Mouse (Mus musculus) forebrain, embryonic 11.5 days (tissue): Measurements from ENCODE around the gene Btg2. TPM values are rescaled to one million over a fixed set of nuclear protein-coding genes. Genes with fewer than 3 reads are reported as not detected.

Source experiments
- ATAC-seq: fragments of 200-750 bp; cut with Nextera tagmentation; replicated peaks from 2 replicates; pipeline ENCODE4 v1.8.0; 2017; ENCODE audit warnings: moderate TSS enrichment; ENCODE audit not compliant: low FRiP score
- DNase-seq: peaks from one replicate; pipeline ENCODE4 v3.0.0-alpha.2; 2017; ENCODE audit warnings: low spot score
- H3K27ac ChIP-seq: fragments of 300-500 bp; sonication (generic); 2 replicates; pipeline ENCODE4 v1.5.1; 2014; ENCODE audit warnings: low read depth, low read length
- H3K27me3 ChIP-seq: fragments of 300-500 bp; sonication (generic); 2 replicates; pipeline ENCODE4 v1.6.1; 2014; ENCODE audit warnings: mild to moderate bottlenecking, low read length, mixed read lengths; ENCODE audit not compliant: control insufficient read depth, insufficient read depth
- H3K36me3 ChIP-seq: fragments of 300-500 bp; sonication (generic); 2 replicates; pipeline ENCODE4 v1.6.1; 2014; ENCODE audit warnings: mild to moderate bottlenecking, low read length, moderate library complexity, mixed read lengths; ENCODE audit not compliant: control insufficient read depth, insufficient read depth
- H3K4me1 ChIP-seq: fragments of 300-500 bp; sonication (generic); replicated peaks from 2 replicates; pipeline ENCODE4 v1.6.1; 2014; ENCODE audit warnings: low read length, mixed read lengths; ENCODE audit not compliant: control insufficient read depth, insufficient read depth
- H3K4me2 ChIP-seq: fragments of 300-500 bp; sonication (generic); 2 replicates; pipeline ENCODE4 v1.6.1; 2014; ENCODE audit warnings: low read depth, mild to moderate bottlenecking, low read length, moderate library complexity, mixed read lengths; ENCODE audit not compliant: severe bottlenecking
- H3K4me3 ChIP-seq: fragments of 300-500 bp; sonication (generic); 2 replicates; pipeline ENCODE4 v1.5.1; 2014; ENCODE audit warnings: low read depth, low read length
- H3K9ac ChIP-seq: fragments of 300-500 bp; sonication (generic); 2 replicates; pipeline ENCODE4 v1.6.1; 2014; ENCODE audit warnings: low read length
- H3K9me3 ChIP-seq: fragments of 300-500 bp; sonication (generic); 2 replicates; pipeline ENCODE4 v1.6.1; 2016; ENCODE audit warnings: low read length, mixed read lengths; ENCODE audit not compliant: control insufficient read depth
- WGBS: fragments of 180-500 bp; shearing (Covaris S2); extraction: QIAGEN DNeasy Blood & Tissue Kit; methylation state at CpG from one replicate; pipeline ENCODE4 v1.1.7; 2014; 5-methylcytosine and 5-hydroxymethylcytosine counted together
- polyA plus RNA-seq: library from polyadenylated mRNA; unstranded; fragments of >200 nt; fragmentation: Nextera tagmentation; extraction: Ambion mirVana; gene quantifications from 2 replicates; pipeline ENCODE4 v1.2.1, GENCODE M21; 2014

Gene Btg2
- polyA plus RNA-seq, 1 experiment from 2014 or later, result 110 TPM

DNA sequence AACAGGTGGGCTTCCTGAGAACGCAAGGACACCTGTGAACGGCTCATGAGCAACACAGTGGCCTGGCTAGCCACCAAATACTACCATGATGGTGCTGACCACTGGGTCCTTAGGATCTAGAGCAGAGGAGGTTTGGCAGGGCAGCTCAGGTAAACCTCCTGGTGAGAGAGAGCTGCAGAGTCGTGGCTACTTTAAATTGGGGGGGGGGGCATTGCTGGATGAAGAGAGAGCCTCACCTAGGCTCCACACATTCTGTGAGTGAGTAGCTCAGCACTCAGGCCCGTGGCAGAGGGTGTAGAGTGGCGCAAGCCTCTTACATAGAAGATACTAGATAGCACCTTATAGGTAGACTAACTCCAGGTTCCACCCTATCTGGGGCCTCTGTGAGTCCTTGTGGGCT, 21.5 kb upstream of the Btg2 start:
- 90% methylated on average over 5 of the region's 5 CpGs for WGBS
- Histone ChIP-seq H3K4me3 (no peak overlapping the region), H3K27ac (no peak overlapping the region)

DNA sequence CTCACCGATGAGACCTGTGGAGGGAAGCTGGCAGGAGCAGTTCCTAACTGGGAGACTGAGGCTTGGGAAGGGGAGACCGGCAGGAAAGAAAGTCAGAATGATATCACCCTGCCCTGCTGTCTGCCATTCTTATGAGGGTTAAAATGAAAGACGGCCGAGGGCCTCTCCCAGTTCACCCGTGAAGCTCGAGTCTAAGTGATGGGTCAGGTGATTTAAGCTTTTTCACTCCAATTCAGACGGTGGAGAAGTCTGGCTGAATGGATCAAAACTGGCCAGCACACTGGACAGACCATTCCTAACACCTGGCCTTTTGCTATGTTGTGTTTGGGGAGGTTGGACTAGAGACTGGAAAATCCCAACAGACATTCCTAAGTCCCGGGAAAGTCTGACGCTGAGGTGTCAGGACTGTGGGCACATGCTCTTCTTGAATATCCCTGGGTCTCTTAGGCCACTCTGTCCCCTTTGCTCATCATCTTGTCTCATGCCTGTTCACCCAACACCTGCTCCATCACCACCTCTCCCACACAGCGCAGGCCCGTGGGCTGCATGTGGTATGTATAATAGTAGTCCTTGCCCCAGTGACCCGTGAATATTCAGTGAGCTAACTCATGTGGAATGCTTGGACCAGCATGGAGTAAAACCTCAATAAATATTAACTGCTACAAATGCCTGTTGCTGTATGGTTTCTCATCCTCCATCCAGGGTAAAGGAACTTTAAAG, 20.8 kb upstream of the Btg2 start:
- Histone ChIP-seq H3K27ac (peak overlapping the region; percentile 54), H3K4me2 (peak overlapping the region; percentile 78), H3K4me3 (peak overlapping the region; percentile 32), H3K4me1 (peaks cover 7% of the 10 kb centered on the region), H3K36me3 (no peaks in the 10 kb centered on the region), H3K27me3 (no peaks in the 10 kb centered on the region), H3K9me3 (no peaks in the 10 kb centered on the region), H3K9ac (peak overlapping the region; percentile 54)
- DNase-seq (no peak), ATAC-seq (no peak)
- WGBS, result 31% methylated on average over 12 of the region's 12 CpGs

More for the DNA sequence above, 21.5 kb upstream of the Btg2 start:
- Histone ChIP-seq H3K9ac (no peak overlapping the region), H3K4me1 (peaks cover 7% of the 10 kb centered on the region), H3K36me3 (no peaks in the 10 kb centered on the region), H3K4me2 (no peak overlapping the region), H3K27me3 (no peaks in the 10 kb centered on the region), H3K9me3 (no peaks in the 10 kb centered on the region)
- no peak for ATAC-seq
- no peak for DNase-seq

DNA sequence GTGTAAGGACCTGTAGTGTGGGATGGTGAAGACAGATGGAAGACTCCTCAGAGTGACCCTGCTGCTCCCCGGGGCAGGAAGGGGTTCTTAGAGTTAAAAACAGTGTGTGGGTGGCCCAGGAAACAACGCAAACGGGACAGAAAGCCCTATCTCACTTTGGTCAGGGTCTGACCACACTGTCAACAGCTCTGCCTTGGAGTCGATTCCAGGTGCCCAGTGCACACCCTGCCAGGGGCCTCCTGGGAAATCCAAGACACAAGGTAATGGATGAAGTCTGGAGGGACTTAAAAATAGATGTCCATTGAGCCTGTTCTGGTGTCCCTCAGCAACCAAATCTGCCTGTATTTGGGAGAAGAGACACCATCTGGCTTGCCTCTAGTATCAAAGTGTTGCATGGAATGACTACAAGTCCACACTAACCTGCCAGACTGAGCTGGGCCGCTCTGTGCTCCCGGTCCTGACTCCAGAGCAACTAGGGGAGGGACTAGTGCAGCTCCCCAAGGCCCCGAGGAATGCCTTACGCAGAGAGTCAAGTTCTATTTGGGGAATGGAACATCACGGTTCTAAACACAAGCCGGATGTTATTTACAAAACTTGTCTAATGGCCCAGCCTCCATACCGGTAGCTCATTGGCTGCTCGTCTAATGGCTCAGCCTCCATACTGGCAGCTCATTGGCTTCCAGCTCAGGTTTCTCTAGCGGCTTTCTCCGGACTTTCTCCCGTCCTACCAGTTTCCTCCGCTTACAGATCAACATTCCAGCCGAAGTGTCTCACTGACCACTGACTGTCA, 20.0 kb upstream of the Btg2 start:
- no peaks in the 10 kb centered on the region for H3K27me3 ChIP-seq
- WGBS, result 9% methylated on average over 17 of the region's 17 CpGs
- H3K4me3 ChIP-seq, result peak overlapping the region; percentile 32
- ATAC-seq (peak; percentile 85), DNase-seq (peak; percentile 76)
- H3K4me2 ChIP-seq, result peak overlapping the region; percentile 78
- peaks cover 10% of the 10 kb centered on the region for H3K4me1 ChIP-seq
- no peaks in the 10 kb centered on the region for H3K36me3 ChIP-seq
- peak overlapping the region; percentile 54 for H3K27ac ChIP-seq
- peak overlapping the region; percentile 54 for H3K9ac ChIP-seq
- H3K9me3 ChIP-seq, result no peaks in the 10 kb centered on the region

DNA sequence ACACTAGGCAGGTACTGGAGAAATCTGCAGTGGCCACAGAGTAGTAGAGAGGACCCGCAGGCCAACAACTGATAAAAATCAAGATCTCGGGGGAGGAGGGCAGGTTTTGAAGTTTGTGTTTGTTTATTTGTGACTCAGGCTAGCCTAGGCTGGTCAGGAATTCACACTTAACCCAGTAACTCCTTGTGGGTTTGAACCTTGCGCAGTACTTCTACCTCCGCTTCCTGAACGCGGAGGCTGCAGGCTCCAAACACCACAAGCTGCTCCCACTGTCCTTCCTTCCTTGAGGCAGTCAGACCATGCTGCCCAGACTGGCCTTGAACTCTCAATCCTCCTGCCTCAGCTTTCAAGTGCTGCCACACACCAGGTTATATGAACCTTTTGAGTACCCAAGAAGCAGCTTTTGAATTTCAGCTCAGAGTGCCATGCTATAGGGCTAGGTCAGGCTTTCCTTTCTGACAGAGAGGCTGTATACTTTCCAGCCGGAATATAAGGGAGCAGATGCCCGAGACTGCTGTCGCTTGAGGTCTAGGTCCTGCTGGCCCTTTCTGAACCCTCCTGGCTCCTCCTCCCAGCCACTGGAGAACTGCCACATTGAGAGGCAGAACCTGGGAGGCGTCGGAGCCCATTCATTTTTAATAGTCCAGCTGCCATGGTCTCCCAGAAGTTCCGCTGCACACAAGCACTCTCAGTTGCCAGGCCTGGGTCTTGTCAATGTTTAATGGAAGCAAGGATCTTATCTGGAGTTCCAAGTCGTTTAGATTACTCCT, 19.2 kb upstream of the Btg2 start:
- WGBS, result 81% methylated on average over 13 of the region's 13 CpGs
- Histone ChIP-seq H3K27me3 (no peaks in the 10 kb centered on the region), H3K4me3 (no peak overlapping the region), H3K9ac (no peak overlapping the region; the same call in 1 of the 2 replicates), H3K36me3 (no peaks in the 10 kb centered on the region), H3K27ac (no peak overlapping the region; the same call in 1 of the 2 replicates), H3K9me3 (no peaks in the 10 kb centered on the region), H3K4me2 (no peak overlapping the region), H3K4me1 (peaks cover 16% of the 10 kb centered on the region)
- ATAC-seq, result no peak
- DNase-seq, result no peak

DNA sequence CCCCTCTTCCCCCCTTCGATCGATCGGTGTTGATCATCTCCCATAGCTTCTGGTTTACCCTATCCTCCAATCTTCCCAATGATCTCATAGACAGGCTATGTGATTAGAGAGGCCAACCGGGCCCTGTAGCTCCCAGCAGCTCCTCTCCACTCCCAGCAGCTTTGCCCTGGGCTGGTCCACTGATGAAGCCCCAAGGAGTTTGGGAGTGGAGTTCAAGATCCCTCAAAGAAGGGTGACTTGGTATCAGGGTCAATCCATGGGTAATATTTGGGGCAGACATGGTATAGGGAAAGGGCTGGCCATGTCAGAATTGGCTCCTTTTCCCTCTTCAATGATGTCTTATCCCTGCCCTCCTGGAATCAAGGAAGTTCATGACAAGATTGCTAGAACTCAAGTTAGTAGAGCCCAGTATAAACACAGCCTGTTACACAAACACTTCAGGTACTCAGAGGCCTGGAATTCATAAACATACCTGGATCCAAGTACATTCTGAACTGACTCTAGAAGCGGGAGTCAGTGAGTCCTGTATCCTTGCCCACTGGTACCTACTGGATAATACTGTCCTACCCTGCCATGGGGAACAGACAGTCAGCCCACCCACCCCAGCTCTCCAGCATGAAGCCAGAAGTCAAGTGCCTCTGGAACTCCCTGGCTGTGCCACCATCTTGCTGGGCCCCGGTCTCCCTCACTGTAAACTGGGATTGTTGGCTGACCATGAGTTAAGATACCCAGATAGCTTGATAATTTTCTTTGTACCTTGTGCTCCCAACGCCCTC, 18.3 kb upstream of the Btg2 start:
- Histone ChIP-seq H3K9me3 (no peaks in the 10 kb centered on the region), H3K27me3 (no peaks in the 10 kb centered on the region), H3K27ac (peak overlapping the region; percentile 63), H3K4me1 (peaks cover 23% of the 10 kb centered on the region), H3K4me2 (no peak overlapping the region), H3K36me3 (no peaks in the 10 kb centered on the region), H3K9ac (no peak overlapping the region), H3K4me3 (no peak overlapping the region)
- no peak for ATAC-seq
- DNase-seq, result no peak
- 87% methylated on average over 7 of the region's 7 CpGs for WGBS

DNA sequence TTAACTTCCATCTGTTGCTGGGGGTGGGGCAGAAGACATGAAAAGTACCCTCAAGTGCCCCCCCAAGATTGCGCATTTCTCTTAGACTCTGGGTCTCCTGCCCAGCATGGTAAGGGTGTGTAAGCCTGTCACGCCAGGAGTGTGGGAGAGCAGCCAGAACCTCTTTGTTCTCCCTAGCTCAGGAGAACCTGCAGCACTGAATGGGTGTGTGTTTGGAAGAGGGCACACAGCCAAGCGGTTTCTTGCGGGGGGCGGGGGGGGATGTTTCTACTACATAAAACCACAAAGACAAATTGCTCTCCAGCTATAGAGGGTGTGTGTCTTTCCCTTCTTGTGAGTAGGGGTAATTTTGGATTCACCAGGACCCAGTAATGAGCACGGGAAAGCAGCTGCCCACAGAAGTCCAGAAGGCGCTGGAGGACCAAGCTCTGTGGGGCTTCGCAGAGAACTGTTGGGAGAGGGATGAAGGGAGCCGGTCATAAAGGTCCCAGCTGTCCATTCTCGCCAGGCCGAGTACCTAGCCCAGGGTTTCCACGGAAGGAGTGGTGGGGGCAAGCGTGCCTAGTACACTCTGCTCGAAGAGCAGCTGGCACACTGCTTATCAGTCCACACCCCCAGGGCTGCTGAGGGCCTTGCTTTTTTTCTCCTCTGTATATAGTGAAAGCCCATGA, 17.5 kb upstream of the Btg2 start:
- no peak overlapping the region for H3K4me3 ChIP-seq
- no peaks in the 10 kb centered on the region for H3K27me3 ChIP-seq
- H3K36me3 ChIP-seq, result no peaks in the 10 kb centered on the region
- no peak for DNase-seq
- no peak overlapping the region for H3K4me2 ChIP-seq
- peak; percentile 22; the same call in 1 of the 2 replicates for ATAC-seq
- 65% methylated on average over 14 of the region's 14 CpGs for WGBS
- no peaks in the 10 kb centered on the region for H3K9me3 ChIP-seq
- no peak overlapping the region for H3K9ac ChIP-seq
- H3K27ac ChIP-seq, result peak overlapping the region; percentile 63
- peaks cover 25% of the 10 kb centered on the region for H3K4me1 ChIP-seq

DNA sequence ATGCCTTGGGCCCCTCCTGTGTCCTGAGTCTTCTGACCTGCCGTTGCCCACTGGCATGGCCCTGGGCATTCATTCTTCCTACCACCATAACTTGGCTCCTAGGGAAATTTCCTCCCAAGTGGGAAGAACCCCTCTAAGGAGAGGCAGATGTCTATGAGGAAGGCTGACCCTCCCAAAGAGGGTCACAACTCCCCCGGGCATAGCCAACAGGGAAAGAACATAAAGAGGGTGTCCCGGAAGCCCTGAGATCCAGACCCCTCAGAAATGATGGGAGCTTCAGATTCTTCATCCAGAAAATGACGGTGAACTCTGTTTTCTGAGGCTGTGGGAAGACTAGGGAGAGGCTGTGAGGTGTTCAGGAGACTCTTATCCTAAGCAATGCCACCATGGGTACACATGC, 16.8 kb upstream of the Btg2 start:
- H3K36me3 ChIP-seq, result no peaks in the 10 kb centered on the region
- peaks cover 25% of the 10 kb centered on the region for H3K4me1 ChIP-seq
- no peak for ATAC-seq
- H3K9me3 ChIP-seq, result no peaks in the 10 kb centered on the region
- WGBS, result 88% methylated on average over 4 of the region's 4 CpGs
- H3K4me3 ChIP-seq, result no peak overlapping the region
- H3K27me3 ChIP-seq, result no peaks in the 10 kb centered on the region
- DNase-seq, result no peak
- peak overlapping the region; percentile 63; the same call in 1 of the 2 replicates for H3K27ac ChIP-seq
- H3K9ac ChIP-seq, result no peak overlapping the region
- no peak overlapping the region for H3K4me2 ChIP-seq
